Mouse (Mus musculus): ENCODE measurements around the gene Lrba.

- TF ChIP-seq USF1 (IDR thresholded peaks at IDR 0.05; ENCODE audit: low read depth, low read length) (no peak), ZC3H11A (IDR thresholded peaks at IDR 0.05; ENCODE audit: low read depth, low read length) (no peak), ETS1 (conservative IDR thresholded peaks at IDR 0.05; ENCODE audit: low read depth, low read length) (no peak), POLR2A (IDR thresholded peaks at IDR 0.05; ENCODE audit: low read depth, low read length) (no peak), MAX (IDR thresholded peaks at IDR 0.05; ENCODE audit: low read length) (no peak), KAT2A (IDR thresholded peaks at IDR 0.05; ENCODE audit: insufficient replicate concordance, low read length) (no peak), USF2 (conservative IDR thresholded peaks at IDR 0.05; ENCODE audit: low read depth, low read length) (no peak), IRF4 (IDR thresholded peaks at IDR 0.05; ENCODE audit: low read depth, low read length) (no peak), E2F4 (IDR thresholded peaks at IDR 0.05; ENCODE audit: insufficient replicate concordance, low read depth, low read length) (no peak)
Observed at GRCm38 (mm10) chr3:86210959-86211358, 13.5 kb upstream of the Lrba start.

Measured in CH12.LX (cell line).